Comparison of ENCODE assay signal across 24 mouse cellular contexts in genomic region chr8:83914232-83914631, GRCm38 (mm10). TPM values are rescaled to one million over a fixed set of nuclear protein-coding genes. Genes with fewer than 3 reads are reported as not detected.
DNase-seq lines count a peak whose midpoint lies in the region; ATAC-seq and TF ChIP-seq lines count a peak whose summit lies in the region.
"Had no signal": no experiment of that assay in that cellular context is flagged by ENCODE, and none has a peak within 500 bp of the region (broad histone marks: within the 10 kb centered on the region; RNA-seq: fewer than 3 reads in every experiment).

No protein-coding gene starts in this region.

- TF ChIP-seq EP300 in MEL (IDR thresholded peaks at IDR 0.05; ENCODE audit: low read depth in 1 of 2, low read length in 2 of 2) = peak in 1 of 2 experiments; percentile 61; a peak in 2 of 4 replicates

- no peak overlapping the region for H3K9ac ChIP-seq in MEL (ENCODE audit: control insufficient read depth, low read depth, low read length, poor library complexity, severe bottlenecking)
- H3K9ac ChIP-seq: embryonic facial prominence, embryonic 13.5 days; forebrain, embryonic 12.5 days; forebrain, embryonic 15.5 days; heart, embryonic 13.5 days; hindbrain, embryonic 14.5 days had no signal

- DNase-seq in heart, embryonic 10.5 days (ENCODE audit: low spot score) = no peak
- no peak for DNase-seq in heart, adult 9 months (ENCODE audit: low spot score in 2 of 2)
- DNase-seq in layer of hippocampus, adult 2 months (ENCODE audit: low spot score in 2 of 2) = no peak
- no peak for DNase-seq in layer of hippocampus, adult 8-10 months (ENCODE audit: low spot score in 2 of 2)
- peak; percentile 54 for DNase-seq in MEL (ENCODE audit: low read depth, low spot score)
- DNase-seq in thymus, postnatal 14 days = no peak
- DNase-seq in c-Kit-positive CD71-positive TER-119-positive erythroid progenitor cells, embryonic 14.5 days (ENCODE audit: low spot score) = no peak
- DNase-seq: adrenal gland, postnatal 10 days; cerebellum, adult 11 months; embryo, embryonic 11 days; gastrocnemius, postnatal 36 days had no signal

- peaks cover 69% of the 10 kb centered on the region for H3K4me1 ChIP-seq in heart, embryonic 10.5 days
- peaks cover 10 to 37% of the 10 kb centered on the region in 2 experiments for H3K4me1 ChIP-seq in MEL (ENCODE audit: control insufficient read depth in 1 of 2, insufficient read depth in 2 of 2, low read length in 2 of 2)

- no peaks in the 10 kb centered on the region for H3K27me3 ChIP-seq in heart, embryonic 10.5 days (ENCODE audit: insufficient read depth, poor library complexity, severe bottlenecking)
- no peaks in the 10 kb centered on the region for H3K27me3 ChIP-seq in MEL (ENCODE audit: control insufficient read depth in 1 of 2, insufficient read depth in 2 of 2, low read length in 2 of 2)
- H3K27me3 ChIP-seq: embryonic facial prominence, embryonic 13.5 days; forebrain, embryonic 12.5 days; forebrain, embryonic 15.5 days; heart, embryonic 13.5 days; Patski had no signal

- H3K9me3 ChIP-seq in heart, embryonic 10.5 days = no peaks in the 10 kb centered on the region
- no peaks in the 10 kb centered on the region for H3K9me3 ChIP-seq in MEL (replicated peaks; ENCODE audit: insufficient read depth, low read length)
- H3K9me3 ChIP-seq: embryonic facial prominence, embryonic 10.5 days; embryonic facial prominence, embryonic 13.5 days; forebrain, embryonic 12.5 days; forebrain, embryonic 15.5 days; heart, embryonic 13.5 days had no signal

- peak overlapping the region; percentile 67; the same call in 1 of the 2 replicates for H3K27ac ChIP-seq in heart, embryonic 10.5 days
- H3K27ac ChIP-seq in layer of hippocampus, adult 2 months = peak overlapping the region; percentile 92
- peak overlapping the region; percentile 24; the same call in 1 of the 2 replicates for H3K27ac ChIP-seq in MEL (ENCODE audit: control insufficient read depth, low read depth, low read length)
- H3K27ac ChIP-seq: embryonic facial prominence, embryonic 13.5 days; forebrain, embryonic 12.5 days; forebrain, embryonic 15.5 days; heart, adult 2 months; heart, embryonic 13.5 days; hindbrain, embryonic 14.5 days; hindbrain, postnatal 0 days had no signal

- peaks cover 14% of the 10 kb centered on the region for H3K36me3 ChIP-seq in heart, embryonic 10.5 days
- H3K36me3 ChIP-seq in MEL (ENCODE audit: control insufficient read depth in 1 of 2, insufficient read depth in 2 of 2, low read length in 2 of 2) = peaks cover 0 to 24% of the 10 kb centered on the region in 2 experiments; a peak in 2 of 4 replicates

- ATAC-seq in megakaryocyte-erythroid progenitor cell, adult 5-6 weeks (replicated peaks; ENCODE audit: low FRiP score, low TSS enrichment, poor library complexity, severe bottlenecking) = peak; percentile 41
- ATAC-seq: inflammation-experienced regulatory T-cells, adult 6 months; Patski had no signal

- no peak for TF ChIP-seq CTCF in layer of hippocampus, adult 2 months (conservative IDR thresholded peaks at IDR 0.05)
- TF ChIP-seq CTCF in MEL (IDR thresholded peaks at IDR 0.05 in 2 of 3, conservative IDR thresholded peaks at IDR 0.05 in 1 of 3; ENCODE audit: control insufficient read depth in 1 of 3, insufficient read depth in 1 of 3, low read depth in 2 of 3, low read length in 3 of 3, poor library complexity in 1 of 3, severe bottlenecking in 1 of 3) = no peak

- no peak for TF ChIP-seq POLR2A in MEL (IDR thresholded peaks at IDR 0.05; ENCODE audit: control insufficient read depth in 1 of 2, insufficient read depth in 1 of 2, low read depth in 1 of 2, low read length in 2 of 2, poor library complexity in 1 of 2)

- TF ChIP-seq RAD21 in MEL (IDR thresholded peaks at IDR 0.05; ENCODE audit: low read depth, low read length) = no peak

- no peak overlapping the region for H3K4me3 ChIP-seq in heart, embryonic 10.5 days
- H3K4me3 ChIP-seq in layer of hippocampus, adult 2 months = no peak overlapping the region
- no peak overlapping the region for H3K4me3 ChIP-seq in MEL (ENCODE audit: control insufficient read depth in 1 of 2, insufficient read depth in 1 of 2, low read depth in 2 of 2, low read length in 2 of 2)
- H3K4me3 ChIP-seq: embryonic facial prominence, embryonic 10.5 days; embryonic facial prominence, embryonic 13.5 days; erythroblast, embryonic 14.5 days; forebrain, embryonic 12.5 days; forebrain, embryonic 15.5 days; heart, adult 2 months; heart, embryonic 13.5 days had no signal

- 75% methylated on average over 3 of the region's 3 CpGs for WGBS in heart, embryonic 10.5 days

- H3K79me2 ChIP-seq in MEL (ENCODE audit: control insufficient read depth, insufficient read depth, low read length, poor library complexity) = peaks cover 4% of the 10 kb centered on the region; the same call in 1 of the 2 replicates

TF ChIP-seq in MEL, 35 proteins besides CTCF, POLR2A, EP300 and RAD21 (continues in another document):
- no peak for TF ChIP-seq CHD2 (IDR thresholded peaks at IDR 0.05; ENCODE audit: low read length)
- TF ChIP-seq TCF12 (IDR thresholded peaks at IDR 0.05; ENCODE audit: low read depth, low read length) = no peak
- 0 out of 2 replicates have a peak, but pooled peaks have one; percentile 23 for TF ChIP-seq MAX (IDR thresholded peaks at IDR 0.05; ENCODE audit: low read length)
- no peak for TF ChIP-seq UBTF (IDR thresholded peaks at IDR 0.05; ENCODE audit: borderline replicate concordance, insufficient read depth, low read depth, low read length)
- TF ChIP-seq SMC3 (IDR thresholded peaks at IDR 0.05; ENCODE audit: low read depth, low read length) = no peak
- no peak for TF ChIP-seq E2F4 (IDR thresholded peaks at IDR 0.05; ENCODE audit: borderline replicate concordance, low read depth, low read length)
- no peak; the same call in 1 of the 2 replicates for TF ChIP-seq GATA1 (IDR thresholded peaks at IDR 0.05; ENCODE audit: low read depth, low read length)
- no peak for TF ChIP-seq ELF1 (IDR thresholded peaks at IDR 0.05; ENCODE audit: low read depth, low read length)
- TF ChIP-seq NRF1 (IDR thresholded peaks at IDR 0.05; ENCODE audit: insufficient read depth, low read depth, low read length, poor library complexity, severe bottlenecking) = no peak
- no peak for TF ChIP-seq ZC3H11A (IDR thresholded peaks at IDR 0.05; ENCODE audit: low read depth, low read length)
- TF ChIP-seq CHD1 (IDR thresholded peaks at IDR 0.05; ENCODE audit: low read depth, low read length) = no peak
- no peak for TF ChIP-seq MEF2A (IDR thresholded peaks at IDR 0.05; ENCODE audit: extremely low read depth, insufficient replicate concordance, low read depth, low read length, poor library complexity, severe bottlenecking)
- TF ChIP-seq MYB (IDR thresholded peaks at IDR 0.05; ENCODE audit: low read depth, low read length) = 0 out of 2 replicates have a peak, but pooled peaks have one; percentile 26
- no peak for TF ChIP-seq ZNF384 (IDR thresholded peaks at IDR 0.05; ENCODE audit: low read depth, low read length)
- peak; percentile 77; the same call in 1 of the 2 replicates for TF ChIP-seq RCOR1 (IDR thresholded peaks at IDR 0.05; ENCODE audit: low read depth, low read length)
- no peak for TF ChIP-seq MAFK (IDR thresholded peaks at IDR 0.05; ENCODE audit: borderline replicate concordance, low read depth, low read length)
- no peak for TF ChIP-seq POLR2AphosphoS5 (IDR thresholded peaks at IDR 0.05; ENCODE audit: borderline replicate concordance, low read depth, low read length)

RNA-seq across cellular contexts. Expression of gene Adgrl1, which starts 14.3 kb away (rescaled TPM):
- polyA plus RNA-seq in heart, embryonic 10.5 days (2016; fragmentation: Nextera tagmentation; extraction: Ambion mirVana) = 8.5 and 12.0 TPM in 2 replicates
- 100 to 1,000 TPM; 328 to 329 TPM for total RNA-seq in layer of hippocampus, adult 2 months (2021)
- 100 to 1,000 TPM; 287 to 307 (median 299) TPM for total RNA-seq in layer of hippocampus, adult 8-10 months (2022)
- 17.7 and 21.7 TPM in 2 replicates for total RNA-seq in MEL (2012; rRNA removed)
- polyA plus RNA-seq in MEL (2012; ENCODE audit: insufficient read depth in 1 of 2, insufficient read length in 2 of 2, low read depth in 1 of 2, low replicate concordance in 2 of 2, missing spikeins in 1 of 2) = 10 to 100 TPM in 1 of 2 experiments, not detected in 1; 35.3 TPM
- 25.2 and 28.8 TPM in 2 replicates for total RNA-seq in megakaryocyte-erythroid progenitor cell, adult 5-6 weeks (2014; fragmentation: Nextera tagmentation)
- total RNA-seq in megakaryocyte-erythroid progenitor cell, adult 5-6 weeks (2017) = 7.9 and 13.2 TPM in 2 replicates

RNA-seq across cellular contexts. Expression of gene Gm10644, which starts 40.8 kb away (rescaled TPM):
- 0.41 and 0.86 TPM in 2 replicates for polyA plus RNA-seq in heart, embryonic 10.5 days (2016; fragmentation: Nextera tagmentation; extraction: Ambion mirVana)
- under 1 TPM; 0.44 to 0.87 TPM for total RNA-seq in layer of hippocampus, adult 2 months (2021)
- total RNA-seq in layer of hippocampus, adult 8-10 months (2022) = 1 to 10 TPM in 1 of 4 experiments, under 1 TPM in 3; 0.22 to 1.1 (median 0.66) TPM
- total RNA-seq in MEL (2012; rRNA removed) = 0.29 and 0.35 TPM in 2 replicates
- under 1 TPM in 1 of 2 experiments, not detected in 1; 0.49 TPM for polyA plus RNA-seq in MEL (2012; ENCODE audit: insufficient read depth in 1 of 2, insufficient read length in 2 of 2, low read depth in 1 of 2, low replicate concordance in 2 of 2, missing spikeins in 1 of 2)
- total RNA-seq in megakaryocyte-erythroid progenitor cell, adult 5-6 weeks (2014; fragmentation: Nextera tagmentation) = not detected in 2 replicates
- total RNA-seq in megakaryocyte-erythroid progenitor cell, adult 5-6 weeks (2017) = not detected in 2 replicates
- total RNA-seq: granulocyte monocyte progenitor cell, adult 5-6 weeks had no signal
- polyA plus RNA-seq: erythroblast, embryonic 14.5 days had no signal

RNA-seq across cellular contexts. Expression of gene Asf1b, which starts 41.1 kb away (rescaled TPM):
- 71.5 and 80.8 TPM in 2 replicates for polyA plus RNA-seq in heart, embryonic 10.5 days (2016; fragmentation: Nextera tagmentation; extraction: Ambion mirVana)
- total RNA-seq in layer of hippocampus, adult 2 months (2021) = under 1 TPM; 0.44 to 0.82 TPM
- 1 to 10 TPM in 1 of 4 experiments, under 1 TPM in 3; 0.63 to 1.1 (median 0.75) TPM for total RNA-seq in layer of hippocampus, adult 8-10 months (2022)
- total RNA-seq in MEL (2012; rRNA removed) = 84.3 and 90.4 TPM in 2 replicates
- 100 to 1,000 TPM; 113 to 137 TPM for polyA plus RNA-seq in MEL (2012; ENCODE audit: insufficient read depth in 1 of 2, insufficient read length in 2 of 2, low read depth in 1 of 2, low replicate concordance in 2 of 2, missing spikeins in 1 of 2)
- total RNA-seq in megakaryocyte-erythroid progenitor cell, adult 5-6 weeks (2014; fragmentation: Nextera tagmentation) = 48.9 and 64.6 TPM in 2 replicates
- 18.5 and 36.5 TPM in 2 replicates for total RNA-seq in megakaryocyte-erythroid progenitor cell, adult 5-6 weeks (2017)

RNA-seq across cellular contexts. Expression of gene Prkaca, which starts 58.6 kb away (rescaled TPM):
- polyA plus RNA-seq in heart, embryonic 10.5 days (2016; fragmentation: Nextera tagmentation; extraction: Ambion mirVana) = 157 and 160 TPM in 2 replicates
- total RNA-seq in layer of hippocampus, adult 2 months (2021) = 100 to 1,000 TPM; 256 to 257 TPM
- 100 to 1,000 TPM; 246 to 260 (median 252) TPM for total RNA-seq in layer of hippocampus, adult 8-10 months (2022)
- total RNA-seq in MEL (2012; rRNA removed) = 23.8 and 24.7 TPM in 2 replicates
- 10 to 100 TPM in 1 of 2 experiments, not detected in 1; 74.9 TPM for polyA plus RNA-seq in MEL (2012; ENCODE audit: insufficient read depth in 1 of 2, insufficient read length in 2 of 2, low read depth in 1 of 2, low replicate concordance in 2 of 2, missing spikeins in 1 of 2)
- total RNA-seq in megakaryocyte-erythroid progenitor cell, adult 5-6 weeks (2014; fragmentation: Nextera tagmentation) = 35.2 and 49.4 TPM in 2 replicates
- 22.1 and 31.1 TPM in 2 replicates for total RNA-seq in megakaryocyte-erythroid progenitor cell, adult 5-6 weeks (2017)

Comparison
In these comparisons a context has a peak if more than half of its experiments do, and no peak if none do; other contexts are left out.
1. H3K27ac ChIP-seq: peak in every context shown above with its lines; median percentile 92 in layer of hippocampus, adult 2 months; 67 in heart, embryonic 10.5 days; 24 in MEL.
2. RNA of gene Adgrl1, which starts 14.3 kb away (total RNA-seq): 328 to 329 TPM in layer of hippocampus, adult 2 months and 287 to 307 TPM in layer of hippocampus, adult 8-10 months; 7.9 to 28.8 TPM in megakaryocyte-erythroid progenitor cell, adult 5-6 weeks and 17.7 to 21.7 TPM in MEL; every median in the first group is over 4 times any median in the second.
3. RNA of gene Asf1b, which starts 41.1 kb away (total RNA-seq): 84.3 to 90.4 TPM in MEL and 18.5 to 64.6 TPM in megakaryocyte-erythroid progenitor cell, adult 5-6 weeks; 0.44 to 0.82 TPM in layer of hippocampus, adult 2 months and 0.63 to 1.1 TPM in layer of hippocampus, adult 8-10 months; every median in the first group is over 4 times any median in the second.